Mouse (Mus musculus) forebrain, embryonic 13.5 days (tissue): ENCODE measurements around the gene Vat1. TPM values are rescaled to one million over a fixed set of nuclear protein-coding genes. Genes with fewer than 3 reads are reported as not detected.

ENCODE experiments used
- ATAC-seq: fragments of 200-750 bp; cut with Nextera tagmentation; 2 replicates; pipeline ENCODE4 v1.8.0; 2017
- H3K27ac ChIP-seq: fragments of 300-500 bp; sonication (generic); 2 replicates; pipeline ENCODE4 v1.5.1; 2015; ENCODE audit warnings: inconsistent platforms, mild to moderate bottlenecking, moderate library complexity
- H3K27me3 ChIP-seq: fragments of 300-500 bp; sonication (generic); 2 replicates; pipeline ENCODE4 v1.6.1; 2015; ENCODE audit warnings: mild to moderate bottlenecking, inconsistent platforms
- H3K36me3 ChIP-seq: fragments of 300-500 bp; sonication (generic); 2 replicates; pipeline ENCODE4 v1.6.1; 2015; ENCODE audit warnings: mild to moderate bottlenecking, inconsistent platforms; ENCODE audit not compliant: poor library complexity, severe bottlenecking
- H3K4me1 ChIP-seq: fragments of 300-500 bp; sonication (generic); 2 replicates; pipeline ENCODE4 v1.6.1; 2015; ENCODE audit warnings: inconsistent platforms
- H3K4me2 ChIP-seq: fragments of 300-500 bp; sonication (generic); 2 replicates; pipeline ENCODE4 v1.6.1; 2015; ENCODE audit warnings: inconsistent platforms, mild to moderate bottlenecking, moderate library complexity
- H3K4me3 ChIP-seq: fragments of 300-500 bp; sonication (generic); 2 replicates; pipeline ENCODE4 v1.5.1; 2015; ENCODE audit warnings: mild to moderate bottlenecking, inconsistent platforms
- H3K9ac ChIP-seq: fragments of 300-500 bp; sonication (generic); 2 replicates; pipeline ENCODE4 v1.6.1; 2015; ENCODE audit warnings: mild to moderate bottlenecking, inconsistent platforms
- H3K9me3 ChIP-seq: fragments of 300-500 bp; sonication (generic); replicated peaks from 2 replicates; pipeline ENCODE4 v1.6.1; 2016; ENCODE audit warnings: inconsistent platforms
- WGBS: fragments of 180-500 bp; shearing (Covaris S2); methylation state at CpG from one replicate; pipeline ENCODE4 v1.1.7; 2015; 5-methylcytosine and 5-hydroxymethylcytosine counted together
- microRNA-seq: library from miRNA; unstranded; fragments of <30 nt; microRNA quantifications from one replicate; pipeline ENCODE4, GENCODE M21; 2016
- polyA plus RNA-seq: library from polyadenylated mRNA; unstranded; fragments of >200 nt; fragmentation: Nextera tagmentation; extraction: Ambion mirVana; gene quantifications from 2 replicates; pipeline ENCODE4 v1.2.1, GENCODE M21; 2015

Vat1 gene
- polyA plus RNA-seq, 1 experiment from 2014 or later, result 67.0 TPM

DNA sequence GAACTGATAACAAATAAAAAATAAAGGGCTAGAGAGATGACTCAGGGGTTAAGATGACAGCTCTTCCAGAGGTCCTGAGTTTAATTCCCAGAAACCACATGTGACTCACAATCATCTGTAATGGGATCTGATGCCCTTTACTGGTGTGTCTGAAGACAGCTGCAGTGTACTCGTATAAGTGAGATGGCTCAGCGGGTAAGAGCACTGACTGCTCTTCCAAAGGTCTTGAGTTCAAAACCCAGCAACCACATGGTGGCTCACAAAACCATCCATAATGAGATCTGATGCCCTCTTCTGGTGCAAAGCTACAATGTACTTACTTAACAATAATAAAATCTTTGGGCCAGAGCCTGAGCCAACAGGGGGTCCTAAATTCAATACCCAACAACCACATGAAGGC is 50.7 kb downstream of the Vat1 start:
- Histone ChIP-seq H3K4me1 (peaks cover 8% of the 10 kb centered on the region), H3K27me3 (no peaks in the 10 kb centered on the region), H3K9me3 (no peaks in the 10 kb centered on the region), H3K36me3 (peaks cover 37% of the 10 kb centered on the region), H3K4me2 (no peak overlapping the region), H3K27ac (no peak overlapping the region), H3K4me3 (no peak overlapping the region), H3K9ac (no peak overlapping the region)
- WGBS, result 89% methylated on average over 2 of the region's 2 CpGs
- no peak for ATAC-seq

Small RNA genes within 50 kb of the gene (microRNA-seq; reads per million reads assigned to microRNA genes)
- not detected for gene Mir6929

Other genes starting within 250 kb of the Vat1 start
- 12.1 and 13.8 TPM in 2 replicates for gene Ezh1, start 239.8 kb downstream of the Vat1 start, polyA plus RNA-seq
- 43.9 and 55.3 TPM in 2 replicates for gene Ramp2, start 220.2 kb downstream of the Vat1 start, polyA plus RNA-seq
- 92.6 and 109 TPM in 2 replicates for gene Vps25, start 212.5 kb downstream of the Vat1 start, polyA plus RNA-seq
- gene Wnk4, start 205.7 kb downstream of the Vat1 start, polyA plus RNA-seq, result 4.4 and 4.5 TPM in 2 replicates
- 1.2 and 1.9 TPM in 2 replicates for gene Cntd1, start 187.2 kb downstream of the Vat1 start, polyA plus RNA-seq
- 190 and 203 TPM in 2 replicates for gene Coa3, start 187.1 kb downstream of the Vat1 start, polyA plus RNA-seq
- gene Becn1, start 163.9 kb downstream of the Vat1 start, polyA plus RNA-seq, result 164 and 175 TPM in 2 replicates
- gene Psme3, start 150.0 kb downstream of the Vat1 start, polyA plus RNA-seq, result 144 and 145 TPM in 2 replicates
- 1.7 and 2.2 TPM in 2 replicates for gene Aoc2, start 141.2 kb downstream of the Vat1 start, polyA plus RNA-seq
- gene Aoc3, start 135.6 kb downstream of the Vat1 start, polyA plus RNA-seq, result not detected in 2 replicates
- gene G6pc, start 98.7 kb downstream of the Vat1 start, polyA plus RNA-seq, result not detected in 2 replicates
- 101 and 113 TPM in 2 replicates for gene Aarsd1, start 48.6 kb downstream of the Vat1 start, polyA plus RNA-seq
- 7.6 and 8.0 TPM in 2 replicates for gene Gm27029, start 41.4 kb downstream of the Vat1 start, polyA plus RNA-seq
- 24.2 and 26.3 TPM in 2 replicates for gene Rundc1, start 41.1 kb downstream of the Vat1 start, polyA plus RNA-seq
- gene Ptges3l, start 40.9 kb downstream of the Vat1 start, polyA plus RNA-seq, result 1.2 TPM in 2 replicates
- 338 and 387 TPM in 2 replicates for gene Rpl27, start 23.9 kb downstream of the Vat1 start, polyA plus RNA-seq
- gene Ifi35, start 17.8 kb downstream of the Vat1 start, polyA plus RNA-seq, result 2.3 and 2.5 TPM in 2 replicates
- 155 and 197 TPM in 2 replicates for gene Rnd2, start 1.2 kb downstream of the Vat1 start, polyA plus RNA-seq
- 11.3 and 12.5 TPM in 2 replicates for gene Brca1, start 85.7 kb upstream of the Vat1 start, polyA plus RNA-seq
- gene Nbr1, start 85.9 kb upstream of the Vat1 start, polyA plus RNA-seq, result 104 and 117 TPM in 2 replicates
- 1.1 and 1.3 TPM in 2 replicates for gene Tmem106a, start 116.0 kb upstream of the Vat1 start, polyA plus RNA-seq
- gene Gm11634, start 133.0 kb upstream of the Vat1 start, polyA plus RNA-seq, result not detected in 2 replicates
- 48.9 and 52.6 TPM in 2 replicates for gene Rdm1, start 161.0 kb upstream of the Vat1 start, polyA plus RNA-seq
- gene Arl4d, start 199.3 kb upstream of the Vat1 start, polyA plus RNA-seq, result 32.5 and 40.6 TPM in 2 replicates